Mouse (Mus musculus) neural tube, embryonic 14.5 days (tissue): Measurements from ENCODE around the gene Ablim1. TPM values are rescaled to one million over a fixed set of nuclear protein-coding genes. Genes with fewer than 3 reads are reported as not detected.
A peak's percentile ranks its signal among the peaks of the same experiment; 100 is the strongest.

ENCODE experiments used
- ATAC-seq: fragments of 200-750 bp; cut with Nextera tagmentation; 2 replicates; pipeline ENCODE4 v1.8.0; 2017; ENCODE audit warnings: low read depth, mild to moderate bottlenecking, moderate TSS enrichment, moderate library complexity
- H3K27ac ChIP-seq: fragments of 300-500 bp; sonication (generic); 2 replicates; pipeline ENCODE4 v1.5.1; 2014; ENCODE audit warnings: low read depth, mild to moderate bottlenecking, control low read depth, low read length, moderate library complexity, mixed read lengths
- H3K27me3 ChIP-seq: fragments of 300-500 bp; sonication (generic); 2 replicates; pipeline ENCODE4 v1.6.1; 2014; ENCODE audit warnings: low read length; ENCODE audit not compliant: control insufficient read depth, insufficient read depth
- H3K36me3 ChIP-seq: fragments of 300-500 bp; sonication (generic); 2 replicates; pipeline ENCODE4 v1.6.1; 2014; ENCODE audit warnings: low read length, mixed read lengths; ENCODE audit not compliant: control insufficient read depth, insufficient read depth
- H3K4me1 ChIP-seq: fragments of 300-500 bp; sonication (generic); 2 replicates; pipeline ENCODE4 v1.6.1; 2014; ENCODE audit warnings: low read length; ENCODE audit not compliant: control insufficient read depth, insufficient read depth
- H3K4me2 ChIP-seq: fragments of 300-500 bp; sonication (generic); 2 replicates; pipeline ENCODE4 v1.6.1; 2014; ENCODE audit warnings: mild to moderate bottlenecking, low read depth, low read length, control low read depth
- H3K4me3 ChIP-seq: fragments of 300-500 bp; sonication (generic); 2 replicates; pipeline ENCODE4 v1.5.1; 2014; ENCODE audit warnings: low read depth, low read length, control low read depth, mixed read lengths
- H3K9ac ChIP-seq: fragments of 300-500 bp; sonication (generic); replicated peaks from 2 replicates; pipeline ENCODE4 v1.6.1; 2014; ENCODE audit warnings: low read depth, mild to moderate bottlenecking, control low read depth, low read length, mixed read lengths
- H3K9me3 ChIP-seq: fragments of 300-500 bp; sonication (generic); 2 replicates; pipeline ENCODE4 v1.6.1; 2016; ENCODE audit warnings: low read length; ENCODE audit not compliant: control insufficient read depth
- WGBS: fragments of 180-500 bp; shearing (Covaris S2); extraction: QIAGEN DNeasy Blood & Tissue Kit; methylation state at CpG from one replicate; pipeline ENCODE4 v1.1.7; 2014; 5-methylcytosine and 5-hydroxymethylcytosine counted together
- polyA plus RNA-seq: library from polyadenylated mRNA; unstranded; fragments of >200 nt; fragmentation: Nextera tagmentation; extraction: Ambion mirVana; gene quantifications from 2 replicates; pipeline ENCODE4 v1.2.1, GENCODE M21; 2014

The Ablim1 gene
- polyA plus RNA-seq, 1 experiment from 2014 or later = 47.4 TPM

DNA sequence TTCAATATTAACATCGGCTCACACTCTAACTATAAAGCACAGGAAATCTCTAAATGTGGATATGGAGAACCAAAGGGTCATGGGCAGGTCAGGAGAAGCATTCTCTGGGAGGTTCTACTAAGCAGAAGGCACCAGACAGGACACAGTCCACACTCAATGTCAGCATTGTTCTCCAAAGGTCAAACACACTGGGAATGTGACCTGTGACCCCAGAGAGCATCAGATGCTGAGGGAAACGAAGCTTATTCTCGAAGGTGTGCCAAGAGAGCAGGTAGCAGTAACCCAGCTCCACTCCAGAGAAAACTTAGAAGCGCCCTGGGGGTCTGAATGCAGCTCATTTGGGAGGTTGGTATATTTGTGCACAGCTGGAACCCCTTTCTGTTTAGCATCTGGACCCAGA lies 233.2 kb downstream of the Ablim1 start:
- H3K4me2 ChIP-seq = no peak overlapping the region
- no peaks in the 10 kb centered on the region for H3K36me3 ChIP-seq
- H3K4me1 ChIP-seq = peaks cover 4% of the 10 kb centered on the region; the same call in 1 of the 2 replicates
- no peak overlapping the region for H3K27ac ChIP-seq
- ATAC-seq = no peak
- H3K4me3 ChIP-seq = no peak overlapping the region
- no peak overlapping the region for H3K9ac ChIP-seq
- no peaks in the 10 kb centered on the region for H3K9me3 ChIP-seq
- no peaks in the 10 kb centered on the region for H3K27me3 ChIP-seq
- 53% methylated on average over 4 of the region's 4 CpGs for WGBS

GRCm38 (mm10) chr19:57079606-57079981 lies 235.1 kb downstream of the Ablim1 start:
- Histone ChIP-seq H3K36me3 (no peaks in the 10 kb centered on the region), H3K4me3 (no peak overlapping the region), H3K9ac (no peak overlapping the region), H3K4me1 (peaks cover 4% of the 10 kb centered on the region; the same call in 1 of the 2 replicates), H3K9me3 (no peaks in the 10 kb centered on the region), H3K4me2 (no peak overlapping the region), H3K27ac (no peak overlapping the region), H3K27me3 (no peaks in the 10 kb centered on the region)
- 81% methylated on average over 3 of the region's 3 CpGs for WGBS
- no peak for ATAC-seq

DNA sequence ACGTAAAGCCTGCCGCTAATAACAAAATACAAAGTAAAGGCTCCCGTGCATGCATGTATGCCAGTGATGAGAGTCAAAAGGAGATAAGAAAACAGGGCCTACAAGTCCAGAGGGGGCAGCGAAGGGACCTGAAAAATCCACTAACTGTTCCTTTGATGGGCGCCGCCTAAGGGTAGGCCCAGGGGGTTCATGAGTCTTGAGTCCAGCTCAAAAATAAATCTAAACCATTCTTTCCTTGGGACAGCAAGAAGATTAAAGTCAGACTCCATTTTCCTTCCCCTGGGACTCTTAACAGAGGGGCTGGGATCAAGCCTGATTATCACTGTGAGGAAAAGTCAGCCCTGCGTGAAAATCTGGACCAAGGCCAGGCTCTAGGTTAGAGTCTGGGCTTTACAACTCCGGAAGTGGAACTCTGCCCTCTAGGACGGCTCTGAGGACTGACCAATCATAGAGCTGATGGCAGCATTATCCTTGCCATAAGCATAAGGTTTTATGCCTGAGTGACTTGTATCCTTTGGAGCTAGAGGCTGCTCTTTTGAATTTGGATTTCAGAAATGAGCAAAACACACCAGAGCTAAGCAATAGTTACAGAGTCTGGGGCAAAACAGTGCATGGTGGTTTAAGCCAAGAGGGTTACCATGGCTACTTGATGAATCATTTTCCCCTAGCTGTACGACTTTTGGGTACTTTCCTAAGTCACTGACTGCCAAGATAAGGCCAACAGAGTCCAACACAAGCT lies 235.7 kb downstream of the Ablim1 start:
- no peak overlapping the region for H3K9ac ChIP-seq
- H3K36me3 ChIP-seq = no peaks in the 10 kb centered on the region
- H3K9me3 ChIP-seq = no peaks in the 10 kb centered on the region
- H3K27me3 ChIP-seq = no peaks in the 10 kb centered on the region
- peaks cover 4% of the 10 kb centered on the region; the same call in 1 of the 2 replicates for H3K4me1 ChIP-seq
- ATAC-seq = 0 out of 2 replicates have a peak, but pooled peaks have one; percentile 9
- H3K4me2 ChIP-seq = no peak overlapping the region
- peak overlapping the region; percentile 12; the same call in 1 of the 2 replicates for H3K27ac ChIP-seq
- WGBS = 48% methylated on average over 10 of the region's 10 CpGs
- H3K4me3 ChIP-seq = no peak overlapping the region

DNA sequence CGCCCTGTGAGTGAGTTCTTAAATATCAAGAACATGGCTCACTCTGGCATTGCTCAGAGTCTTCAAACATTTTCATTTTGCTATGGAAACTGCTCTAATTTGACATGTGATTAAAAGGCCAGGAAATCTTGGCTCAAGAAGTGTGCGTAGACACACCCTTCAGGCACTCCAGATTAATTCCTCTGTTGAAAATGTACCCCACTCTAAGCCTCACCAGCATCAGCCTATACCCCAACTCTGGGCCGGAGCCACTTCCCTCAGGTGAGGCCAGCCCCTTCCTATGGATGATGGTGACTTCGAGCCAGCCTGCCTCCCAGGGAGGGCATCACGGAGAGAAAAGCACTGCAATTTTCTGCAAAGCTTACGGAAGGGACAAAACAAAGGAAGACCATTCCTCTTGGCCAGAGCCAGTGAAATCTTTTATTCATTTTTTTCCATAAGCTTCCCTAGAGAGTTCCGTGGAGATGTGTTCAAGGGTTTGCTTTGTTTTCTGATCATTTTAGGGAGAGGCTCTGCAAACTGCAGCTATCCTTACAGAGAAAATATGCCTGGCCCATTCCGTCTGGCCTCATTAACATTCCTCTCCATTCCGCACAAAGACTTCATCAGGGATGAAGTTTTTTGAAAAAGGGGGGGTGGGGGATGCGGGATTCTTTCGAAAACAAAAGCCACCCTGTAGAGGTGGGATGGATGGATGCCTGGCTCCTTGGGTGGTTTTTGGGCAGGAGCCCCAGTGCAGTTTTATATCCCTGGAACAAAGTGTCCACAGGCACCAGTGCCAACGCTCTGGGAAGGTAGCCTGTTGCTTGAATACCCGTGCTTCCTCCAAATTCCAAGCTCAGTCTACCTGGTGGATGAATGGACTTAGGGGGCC lies 236.7 kb downstream of the Ablim1 start:
- Histone ChIP-seq H3K36me3 (no peaks in the 10 kb centered on the region), H3K27ac (no peak overlapping the region), H3K4me2 (no peak overlapping the region), H3K9ac (no peak overlapping the region), H3K27me3 (no peaks in the 10 kb centered on the region), H3K9me3 (no peaks in the 10 kb centered on the region), H3K4me1 (peaks cover 4% of the 10 kb centered on the region; the same call in 1 of the 2 replicates), H3K4me3 (no peak overlapping the region)
- WGBS = 32% methylated on average over 13 of the region's 13 CpGs
- ATAC-seq = peak; percentile 60; the same call in 1 of the 2 replicates

DNA sequence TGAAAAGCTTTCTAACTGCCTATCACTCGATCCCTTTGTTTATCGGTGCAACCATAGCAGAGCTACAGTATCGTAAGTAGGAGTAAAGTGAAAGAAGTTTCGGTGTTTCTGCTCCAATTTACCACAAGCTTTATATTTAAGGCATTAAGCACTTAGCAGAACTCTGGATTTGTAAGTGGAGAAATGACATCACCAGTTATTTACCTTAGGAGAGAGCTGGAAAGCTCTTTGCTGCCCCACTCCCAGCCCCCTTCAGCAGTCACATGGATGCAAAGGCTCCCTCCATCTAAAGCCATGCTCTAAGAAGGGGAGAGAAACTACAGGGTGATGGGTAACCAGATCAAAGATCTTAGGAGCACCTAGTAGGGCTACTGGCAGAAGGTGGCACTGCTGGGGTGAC lies 241.3 kb downstream of the Ablim1 start:
- no peaks in the 10 kb centered on the region for H3K4me1 ChIP-seq
- no peak overlapping the region for H3K4me2 ChIP-seq
- no peaks in the 10 kb centered on the region for H3K9me3 ChIP-seq
- no peaks in the 10 kb centered on the region for H3K36me3 ChIP-seq
- no peak overlapping the region for H3K27ac ChIP-seq
- no peak overlapping the region for H3K9ac ChIP-seq
- H3K4me3 ChIP-seq = no peak overlapping the region
- ATAC-seq = no peak
- WGBS = 89% methylated on average over 4 of the region's 4 CpGs
- H3K27me3 ChIP-seq = no peaks in the 10 kb centered on the region

- no peak overlapping the region for H3K27ac ChIP-seq
- 59% methylated on average over 3 of the region's 3 CpGs for WGBS
These were observed 242.0 kb downstream of the Ablim1 start for GRCm38 (mm10) chr19:57072756-57073155.

GRCm38 (mm10) chr19:57067108-57067613 lies 247.6 kb downstream of the Ablim1 start:
- H3K9ac ChIP-seq = no peak overlapping the region
- H3K9me3 ChIP-seq = no peaks in the 10 kb centered on the region
- no peaks in the 10 kb centered on the region for H3K36me3 ChIP-seq
- no peak overlapping the region for H3K27ac ChIP-seq
- no peak overlapping the region for H3K4me2 ChIP-seq
- no peak overlapping the region for H3K4me3 ChIP-seq
- ATAC-seq = no peak
- no peaks in the 10 kb centered on the region for H3K4me1 ChIP-seq
- H3K27me3 ChIP-seq = no peaks in the 10 kb centered on the region
- WGBS = 87% methylated on average over 9 of the region's 9 CpGs

More at GRCm38 (mm10) chr19:57072756-57073155, 242.0 kb downstream of the Ablim1 start:
- no peaks in the 10 kb centered on the region for H3K4me1 ChIP-seq
- H3K9me3 ChIP-seq = no peaks in the 10 kb centered on the region
- no peak overlapping the region for H3K4me3 ChIP-seq
- no peaks in the 10 kb centered on the region for H3K36me3 ChIP-seq
- H3K4me2 ChIP-seq = no peak overlapping the region
- no peak overlapping the region for H3K9ac ChIP-seq
- ATAC-seq = no peak
- H3K27me3 ChIP-seq = no peaks in the 10 kb centered on the region

GRCm38 (mm10) chr19:57066313-57066712 lies 248.4 kb downstream of the Ablim1 start:
- H3K27me3 ChIP-seq = no peaks in the 10 kb centered on the region
- 30% methylated on average over 3 of the region's 3 CpGs for WGBS
- H3K9me3 ChIP-seq = no peaks in the 10 kb centered on the region
- no peak overlapping the region for H3K4me3 ChIP-seq
- H3K4me2 ChIP-seq = no peak overlapping the region
- no peak overlapping the region for H3K9ac ChIP-seq
- H3K27ac ChIP-seq = no peak overlapping the region
- no peak for ATAC-seq
- no peaks in the 10 kb centered on the region for H3K4me1 ChIP-seq
- no peaks in the 10 kb centered on the region for H3K36me3 ChIP-seq

DNA sequence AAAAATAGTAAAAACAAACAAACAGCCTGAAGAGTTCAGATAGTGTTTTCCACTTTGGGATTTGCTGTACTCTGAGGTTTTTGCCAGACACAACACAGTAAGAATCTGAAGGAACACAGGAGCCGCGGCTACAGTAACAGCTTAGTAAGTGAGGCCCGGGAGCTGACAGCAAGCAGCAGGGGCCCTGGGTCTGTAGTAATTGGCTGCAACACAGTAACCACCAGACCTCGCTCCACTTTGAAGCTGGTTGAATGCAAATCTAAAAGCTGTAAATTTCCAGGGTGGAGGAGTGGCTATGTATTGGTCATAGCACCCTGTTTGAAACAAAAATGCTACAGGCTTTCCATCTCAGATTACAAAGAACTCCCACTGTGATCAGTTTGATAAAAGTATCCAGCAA lies 252.0 kb downstream of the Ablim1 start:
- H3K4me1 ChIP-seq = no peaks in the 10 kb centered on the region
- H3K36me3 ChIP-seq = no peaks in the 10 kb centered on the region
- no peaks in the 10 kb centered on the region for H3K9me3 ChIP-seq
- no peak overlapping the region for H3K4me3 ChIP-seq
- 48% methylated on average over 4 of the region's 4 CpGs for WGBS
- no peak overlapping the region for H3K9ac ChIP-seq
- no peaks in the 10 kb centered on the region for H3K27me3 ChIP-seq
- H3K27ac ChIP-seq = no peak overlapping the region
- ATAC-seq = no peak
- H3K4me2 ChIP-seq = no peak overlapping the region
